Mouse (Mus musculus) embryonic fibroblast, embryonic 13.5 days (primary cell): ENCODE data around the gene Chsy1. TPM values are rescaled to one million over a fixed set of nuclear protein-coding genes. Genes with fewer than 3 reads are reported as not detected.

Experiments
- H3K27ac ChIP-seq: 2 replicates; pipeline ENCODE4 v1.5.1; 2012; ENCODE audit warnings: low read length, control low read depth, inconsistent platforms; ENCODE audit not compliant: insufficient read depth
- H3K4me1 ChIP-seq: 2 replicates; pipeline ENCODE4 v1.6.1; 2011; ENCODE audit warnings: low read length; ENCODE audit not compliant: control insufficient read depth, insufficient read depth
- H3K4me3 ChIP-seq: 2 replicates; pipeline ENCODE4 v1.5.1; 2011; ENCODE audit warnings: mild to moderate bottlenecking, control low read depth, low read length; ENCODE audit not compliant: insufficient read depth
- CTCF ChIP-seq: IDR thresholded peaks from 2 replicates; pipeline ENCODE4 v1.5.1; 2011; ENCODE audit warnings: mild to moderate bottlenecking, control low read depth, low read length, moderate library complexity, borderline replicate concordance; ENCODE audit not compliant: insufficient read depth
- POLR2A ChIP-seq: IDR thresholded peaks from 2 replicates; pipeline ENCODE4 v1.6.1; 2011; ENCODE audit warnings: low read depth, mild to moderate bottlenecking, control low read depth, low read length, moderate library complexity
- polyA plus RNA-seq: library from polyadenylated mRNA; stranded (reverse); fragments of >200 nt; gene quantifications from 2 replicates; pipeline ENCODE4 v1.2.4, GENCODE M21; 2011; ENCODE audit warnings: low read depth; ENCODE audit not compliant: missing spikeins, insufficient read length

Gene Chsy1
- polyA plus RNA-seq, 1 experiment = 63.2 TPM

DNA sequence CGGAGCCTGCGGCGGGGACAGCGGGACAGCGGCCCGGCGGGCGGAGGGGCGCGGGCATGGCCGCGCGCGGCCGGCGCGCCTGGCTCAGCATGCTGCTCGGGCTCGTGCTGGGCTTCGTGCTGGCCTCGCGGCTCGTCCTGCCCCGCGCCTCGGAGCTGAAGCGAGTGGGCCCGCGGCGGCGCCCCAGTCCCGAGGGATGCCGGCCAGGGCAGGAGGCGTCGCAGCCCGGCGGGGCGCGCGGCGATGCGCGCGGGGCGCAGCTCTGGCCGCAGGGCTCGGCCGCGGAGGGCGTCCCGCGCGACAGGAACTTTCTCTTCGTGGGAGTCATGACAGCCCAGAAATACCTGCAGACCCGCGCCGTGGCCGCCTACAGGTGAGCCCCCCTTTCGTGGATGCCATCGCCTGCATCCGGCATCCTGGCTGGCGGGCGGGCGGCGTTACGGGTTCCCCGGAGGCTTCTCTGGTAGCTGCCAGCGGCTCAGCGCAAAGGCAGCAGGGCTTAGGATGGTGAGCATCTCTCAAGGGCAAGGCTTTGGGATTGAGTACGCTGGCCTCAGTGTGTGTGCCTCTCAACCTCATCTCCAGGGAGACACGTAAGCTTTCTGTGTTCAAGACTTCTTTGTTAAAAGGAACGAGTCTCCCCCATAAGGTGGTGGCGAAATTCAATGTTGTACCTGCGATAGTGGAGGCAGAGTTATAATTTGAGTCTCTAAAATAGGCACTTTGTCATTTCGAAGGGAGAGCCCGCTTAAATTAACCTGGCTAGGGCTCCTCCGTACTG is 730 bp downstream of the Chsy1 start:
- TF ChIP-seq POLR2A (no peak), CTCF (no peak)
- Histone ChIP-seq H3K4me1 (peaks cover 9% of the 10 kb centered on the region), H3K4me3 (peak overlapping the region; percentile 91), H3K27ac (peak overlapping the region; percentile 86)

DNA sequence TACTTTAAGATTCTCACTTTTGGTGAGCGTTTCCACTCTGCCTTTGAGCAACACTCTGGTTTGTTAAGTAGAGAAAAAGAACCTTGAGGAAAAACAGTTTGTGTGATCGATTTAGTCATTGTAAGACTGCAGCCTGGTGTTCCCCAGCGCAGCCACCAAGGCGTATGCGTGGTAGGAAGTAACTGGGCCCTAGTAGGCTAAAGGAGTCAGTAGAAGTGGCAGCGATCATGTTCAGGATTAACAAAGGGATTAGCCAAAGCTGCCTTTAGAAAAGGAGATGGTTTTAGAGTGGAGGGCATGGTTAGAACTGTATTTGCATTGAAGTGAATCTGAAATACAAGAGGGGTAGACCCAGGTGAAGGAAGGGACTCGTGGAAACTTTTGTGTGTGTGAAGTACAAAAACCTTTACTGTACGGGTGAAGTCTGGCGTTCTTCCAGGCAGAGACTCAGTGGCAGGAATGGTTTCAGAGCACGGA is 1.4 kb downstream of the Chsy1 start:
- H3K27ac ChIP-seq = peak overlapping the region; percentile 86
- H3K4me1 ChIP-seq = peaks cover 9% of the 10 kb centered on the region
- TF ChIP-seq CTCF (no peak), POLR2A (no peak)
- H3K4me3 ChIP-seq = peak overlapping the region; percentile 91

DNA sequence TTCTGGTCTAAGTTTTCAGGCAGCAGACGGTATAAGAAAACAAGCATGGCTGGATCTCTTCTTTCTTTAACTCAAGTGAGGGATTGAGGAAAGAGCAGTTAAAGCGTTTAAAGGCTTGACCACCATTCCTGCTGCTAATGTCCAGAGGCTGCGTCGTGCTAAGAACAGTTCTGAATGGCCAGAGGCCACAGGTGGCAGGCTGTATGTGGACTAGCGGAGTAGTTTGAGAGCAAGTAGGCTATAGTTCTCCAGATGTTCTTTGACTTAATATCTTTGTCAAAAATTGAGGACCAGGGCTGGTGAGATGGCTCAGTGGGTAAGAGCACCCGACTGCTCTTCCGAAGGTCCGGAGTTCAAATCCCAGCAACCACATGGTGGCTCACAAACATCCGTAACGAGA is 1.9 kb downstream of the Chsy1 start:
- H3K4me1 ChIP-seq = peaks cover 13% of the 10 kb centered on the region
- H3K4me3 ChIP-seq = peak overlapping the region; percentile 91
- TF ChIP-seq POLR2A (no peak), CTCF (no peak)
- H3K27ac ChIP-seq = no peak overlapping the region; the same call in 1 of the 2 replicates

DNA sequence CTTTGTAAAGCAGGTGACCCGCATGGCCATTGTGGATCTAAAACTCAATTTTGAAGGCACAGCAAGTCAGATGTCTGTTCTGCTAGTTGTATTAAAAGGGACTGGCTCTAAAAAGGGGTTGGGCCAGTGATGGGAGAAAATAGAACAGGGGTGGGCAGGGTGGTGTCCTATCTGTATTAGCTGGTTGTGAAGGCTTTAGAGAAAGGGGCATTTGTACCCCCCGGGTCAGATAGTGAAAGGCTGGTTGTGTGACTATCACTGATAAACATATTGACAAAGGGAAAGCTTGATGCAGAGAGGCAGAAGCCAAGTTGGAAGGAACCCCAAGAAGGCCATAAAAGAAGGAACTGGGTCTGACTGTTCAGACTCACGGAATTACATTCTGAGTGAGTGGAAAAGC is 4.2 kb downstream of the Chsy1 start:
- Histone ChIP-seq H3K27ac (no peak overlapping the region), H3K4me3 (no peak overlapping the region), H3K4me1 (peaks cover 17% of the 10 kb centered on the region)
- TF ChIP-seq POLR2A (no peak), CTCF (no peak)

- Histone ChIP-seq H3K27ac (no peak overlapping the region), H3K4me1 (peaks cover 19% of the 10 kb centered on the region)
- TF ChIP-seq POLR2A (no peak), CTCF (no peak)
Measured at GRCm38 (mm10) chr7:66115821-66116343, 6.6 kb downstream of the Chsy1 start.

GRCm38 (mm10) chr7:66116906-66117482 is 7.7 kb downstream of the Chsy1 start:
- no peak for TF ChIP-seq POLR2A
- TF ChIP-seq CTCF = no peak
- H3K4me1 ChIP-seq = peaks cover 23% of the 10 kb centered on the region
- no peak overlapping the region for H3K27ac ChIP-seq
- no peak overlapping the region for H3K4me3 ChIP-seq

More at GRCm38 (mm10) chr7:66115821-66116343, 6.6 kb downstream of the Chsy1 start:
- no peak overlapping the region for H3K4me3 ChIP-seq

DNA sequence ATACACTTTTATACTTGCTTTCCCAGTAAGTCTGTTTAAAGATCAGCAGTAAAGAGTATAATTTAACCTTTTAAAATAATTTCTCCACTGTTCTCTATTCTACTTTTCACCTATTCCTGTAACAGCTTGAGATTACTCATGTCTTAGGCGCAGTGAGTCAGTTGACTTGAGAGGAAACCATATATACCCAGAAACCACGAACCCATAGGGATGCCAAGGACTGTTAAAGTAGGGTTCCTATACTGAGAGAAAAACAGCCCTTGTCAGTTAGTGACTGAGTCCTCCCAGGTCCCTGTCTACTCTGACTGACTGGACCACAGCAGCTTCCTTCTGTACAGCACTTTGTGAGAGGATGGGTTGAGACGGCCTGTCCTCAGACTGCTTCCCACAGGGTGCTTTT is 8.7 kb downstream of the Chsy1 start:
- no peak for TF ChIP-seq CTCF
- no peak for TF ChIP-seq POLR2A
- H3K4me1 ChIP-seq = peaks cover 23% of the 10 kb centered on the region

DNA sequence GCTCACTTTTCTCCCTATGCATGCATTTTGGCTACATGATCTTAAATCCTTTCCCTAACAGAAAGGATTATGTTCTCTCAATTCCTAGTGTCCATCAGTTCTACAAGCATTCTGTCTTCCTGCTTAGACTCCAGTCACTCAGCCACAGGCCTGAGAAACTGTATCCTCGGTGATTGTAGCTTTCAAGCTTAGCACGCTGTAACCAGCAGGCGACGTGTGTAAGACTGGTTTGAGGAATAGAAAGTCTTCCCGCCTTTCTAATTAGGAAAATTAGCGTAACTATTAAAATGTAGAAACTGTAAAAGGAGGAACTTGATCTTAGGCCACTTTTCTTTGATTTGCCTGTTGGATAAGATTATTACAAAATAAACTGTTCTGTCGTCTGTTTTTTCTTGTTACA is 9.5 kb downstream of the Chsy1 start:
- TF ChIP-seq POLR2A (no peak), CTCF (no peak)
- H3K27ac ChIP-seq = no peak overlapping the region
- peaks cover 23% of the 10 kb centered on the region for H3K4me1 ChIP-seq
- H3K4me3 ChIP-seq = no peak overlapping the region

More for the DNA sequence above, 8.7 kb downstream of the Chsy1 start:
- Histone ChIP-seq H3K27ac (peak overlapping the region; percentile 79), H3K4me3 (no peak overlapping the region)

DNA sequence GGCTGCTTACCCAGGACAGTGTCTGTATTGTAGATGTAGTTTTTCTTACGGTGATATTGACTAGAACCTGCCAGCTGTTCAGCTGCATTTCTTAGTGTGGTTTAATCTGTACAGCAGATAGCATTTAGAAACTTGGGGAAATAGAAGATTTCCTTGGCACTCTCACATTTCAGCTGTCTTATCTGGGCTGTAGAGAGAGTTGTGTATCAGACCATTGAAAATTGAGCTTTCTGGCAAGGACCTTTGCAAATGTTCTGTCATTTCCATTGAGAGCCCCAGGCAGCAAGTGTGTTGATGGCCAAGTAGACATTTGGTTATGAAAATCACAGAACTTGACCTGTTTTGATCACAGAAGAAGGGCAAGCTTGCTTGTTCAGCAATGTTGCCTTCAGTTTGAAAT is 10.8 kb downstream of the Chsy1 start:
- H3K4me3 ChIP-seq = no peak overlapping the region
- H3K27ac ChIP-seq = no peak overlapping the region
- no peak for TF ChIP-seq CTCF
- no peak for TF ChIP-seq POLR2A
- H3K4me1 ChIP-seq = peaks cover 27% of the 10 kb centered on the region

- Histone ChIP-seq H3K4me3 (no peak overlapping the region), H3K4me1 (peaks cover 27% of the 10 kb centered on the region), H3K27ac (no peak overlapping the region)
- TF ChIP-seq POLR2A (no peak), CTCF (no peak)
Measured at GRCm38 (mm10) chr7:66120702-66121396, 11.5 kb downstream of the Chsy1 start.
